Mouse (Mus musculus): Measurements from ENCODE around the gene Trim33.
A peak's percentile ranks its signal among the peaks of the same experiment; 100 is the strongest.

Trim33 gene

DNA sequence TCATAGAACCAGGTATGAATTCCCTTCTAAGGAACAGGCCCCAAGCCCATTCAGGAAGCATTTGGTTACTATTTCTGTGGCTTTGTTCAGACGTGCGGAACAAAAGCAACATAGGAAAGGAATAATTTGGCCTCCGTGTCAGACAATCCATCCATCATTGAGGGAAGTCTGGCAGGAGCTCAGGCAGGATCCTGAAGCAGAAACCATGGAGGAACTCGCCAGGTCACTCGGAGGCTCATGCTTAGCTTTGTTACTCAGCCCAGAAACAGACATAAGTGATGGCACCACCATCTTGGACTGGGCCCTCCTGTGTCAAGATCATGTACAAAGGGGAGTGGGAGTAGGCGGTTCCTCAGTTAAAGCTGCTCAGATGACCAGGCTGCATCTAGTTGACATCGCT, 82.1 kb downstream of the Trim33 start:
- DNase-seq (ENCODE audit: low spot score) = no peak

DNA sequence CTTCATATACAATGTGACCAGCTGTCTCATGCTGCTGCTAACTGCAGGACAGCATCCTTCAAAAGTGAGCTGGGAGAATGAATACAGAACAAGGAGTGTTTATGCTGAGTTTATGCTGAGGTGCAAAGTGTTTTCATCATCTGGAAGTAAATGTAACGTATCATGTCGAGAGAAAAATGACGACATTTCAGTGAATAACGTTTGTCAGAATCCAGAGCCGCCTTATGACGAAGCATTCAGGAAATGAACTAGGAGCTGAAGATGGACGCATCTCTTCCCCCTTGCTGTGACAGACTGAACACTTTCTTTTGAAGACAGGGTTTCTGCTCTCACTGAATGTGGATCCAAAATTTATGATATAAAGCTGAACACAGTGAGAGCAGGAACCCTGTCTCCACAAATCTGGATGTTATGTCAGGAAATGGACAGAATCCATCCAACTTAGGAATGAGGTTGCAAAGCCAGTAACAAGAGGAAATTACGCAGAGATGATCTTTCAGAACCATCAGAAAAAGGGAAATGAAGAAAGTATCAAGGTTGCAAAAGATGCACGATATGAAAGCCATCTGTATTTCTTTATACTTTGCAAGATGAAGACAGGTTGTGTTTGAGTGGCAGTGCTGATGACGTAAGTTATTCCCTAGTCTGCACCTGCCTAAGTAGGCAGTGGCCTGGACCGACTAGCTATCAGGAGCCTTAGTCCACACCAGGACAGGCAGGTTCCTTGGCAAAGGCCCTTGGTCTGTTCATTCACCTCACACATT, 85.3 kb downstream of the Trim33 start:
- DNase-seq (ENCODE audit: low spot score) = no peak

DNA sequence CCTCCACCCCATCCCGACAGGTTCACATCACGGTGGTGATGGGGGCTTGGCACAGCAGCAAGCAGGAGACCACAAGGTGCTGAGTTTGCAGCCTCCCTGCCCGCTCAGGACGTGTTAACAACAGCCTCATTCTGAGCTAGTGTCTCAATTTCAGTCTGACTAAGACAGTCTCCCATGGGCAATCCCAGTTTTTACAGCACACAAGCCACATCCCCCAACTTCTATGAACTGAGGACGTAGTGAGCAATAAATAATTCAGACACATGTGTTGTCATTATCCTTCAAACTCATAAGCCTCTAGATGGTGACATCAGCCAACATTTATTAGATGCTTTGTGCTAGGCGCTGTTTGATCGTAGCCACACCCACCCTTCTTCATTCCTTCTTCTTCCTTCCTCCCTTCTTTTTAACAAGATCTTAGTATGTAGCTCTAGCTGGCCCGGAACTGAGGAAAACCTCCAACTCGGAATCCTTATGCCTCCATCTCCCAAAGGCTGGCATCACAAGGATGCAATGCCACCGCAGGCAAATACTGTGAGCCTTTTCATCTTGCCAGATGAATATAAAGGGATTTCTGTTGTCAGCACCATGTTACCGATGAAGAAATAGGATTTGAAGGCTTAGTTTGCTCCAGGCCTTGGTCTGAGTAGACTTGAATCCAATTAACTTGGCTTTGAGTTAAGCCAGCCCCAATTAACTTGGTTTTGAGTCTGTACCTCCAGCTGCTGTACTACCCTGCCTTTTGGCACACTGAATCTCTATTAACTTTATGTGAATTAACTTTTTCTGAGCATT, 88.3 kb downstream of the Trim33 start:
- DNase-seq (ENCODE audit: low spot score) = no peak

DNA sequence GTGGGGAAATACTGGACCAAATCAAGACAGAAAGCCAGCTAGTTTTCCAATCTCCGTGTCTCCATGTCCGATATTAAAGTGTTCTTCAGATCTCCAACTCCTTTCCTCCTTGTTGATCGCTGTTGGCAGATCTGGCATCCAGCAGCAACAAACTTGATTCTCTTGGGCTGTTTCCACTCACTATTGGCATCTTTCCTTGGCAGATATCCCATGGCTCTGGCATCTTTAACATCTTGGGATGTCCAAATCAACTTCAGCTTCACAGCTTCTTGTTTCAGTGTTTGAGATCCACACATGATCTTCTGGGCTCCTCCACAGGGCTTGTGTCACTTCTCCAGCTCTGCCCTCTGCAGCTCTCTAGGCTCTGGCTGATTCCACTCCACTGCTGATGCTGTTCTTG, 89.6 kb downstream of the Trim33 start:
- no peak for DNase-seq (ENCODE audit: low spot score)

DNA sequence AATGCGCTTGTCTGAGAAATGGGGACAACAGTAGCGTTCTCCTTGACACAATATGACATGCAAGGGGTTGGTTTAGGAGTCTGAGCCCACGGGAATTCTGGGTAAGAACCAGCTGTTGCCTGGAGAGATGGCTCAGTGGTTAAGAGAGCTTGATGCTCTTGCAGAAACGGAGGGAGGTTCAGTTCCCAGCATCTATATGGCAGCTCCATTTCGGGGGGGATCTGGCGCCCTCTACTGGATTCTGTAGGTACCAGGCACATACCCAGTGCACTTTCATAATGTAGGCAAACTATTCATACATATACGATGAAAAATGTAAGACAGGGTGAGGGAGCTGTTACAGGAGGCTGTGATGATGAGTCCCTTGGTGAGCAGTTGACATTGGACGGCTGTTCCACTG, 94.9 kb downstream of the Trim33 start:
- DNase-seq (ENCODE audit: low spot score) = peak; percentile 42

DNA sequence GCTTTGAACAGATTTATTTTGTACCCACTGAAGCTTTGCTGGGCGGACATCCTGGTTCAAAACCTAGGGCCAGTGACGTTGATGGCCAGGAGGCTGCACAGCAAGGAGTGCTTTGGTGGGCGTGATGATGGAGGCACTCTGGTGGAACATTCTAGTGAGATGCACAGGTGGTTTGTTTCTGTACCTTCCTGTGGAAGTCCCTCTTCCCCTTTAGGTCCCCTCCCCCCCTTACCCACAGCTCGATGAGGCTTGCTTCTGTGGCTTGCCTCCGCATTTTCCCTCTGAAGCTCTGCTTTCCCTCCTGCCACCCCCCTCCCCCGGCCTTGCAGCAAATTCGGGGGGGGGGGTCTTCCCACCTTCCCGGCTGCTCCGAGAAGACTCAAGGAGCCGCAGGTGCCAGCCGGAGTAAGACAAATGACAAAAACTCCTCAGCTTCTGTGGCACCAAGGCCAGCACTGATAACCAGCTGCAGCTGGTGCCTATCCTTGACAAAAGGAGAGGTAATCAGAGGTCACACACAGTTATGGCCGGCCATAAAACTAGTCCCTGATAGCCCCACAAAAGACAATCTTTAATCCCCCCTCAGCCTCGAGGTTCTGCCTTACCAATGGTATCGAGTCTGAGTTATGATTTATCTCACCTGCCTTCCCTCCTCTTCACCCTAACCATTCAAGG, 96.2 kb downstream of the Trim33 start:
- no peak for DNase-seq (ENCODE audit: low spot score)

DNA sequence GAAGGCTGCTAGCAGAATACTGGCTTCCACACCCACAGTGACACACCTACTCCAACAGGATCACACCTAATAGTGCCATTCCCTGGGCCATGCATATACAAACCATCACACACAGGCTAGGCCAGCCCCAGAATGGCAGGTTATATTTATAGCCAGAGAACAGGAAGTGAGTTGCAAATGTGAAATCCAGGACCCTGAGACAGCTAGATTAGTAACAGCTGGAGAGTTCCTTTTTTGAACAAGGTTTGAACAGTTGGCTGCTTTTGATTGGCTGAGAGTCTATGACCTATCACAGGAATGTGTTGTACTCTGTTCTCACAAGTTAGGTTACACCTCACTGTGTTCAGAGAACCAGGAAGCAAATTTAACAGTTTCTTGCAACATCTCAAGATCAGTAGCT, 98.9 kb downstream of the Trim33 start:
- DNase-seq (ENCODE audit: low spot score) = peak; percentile 44

DNA sequence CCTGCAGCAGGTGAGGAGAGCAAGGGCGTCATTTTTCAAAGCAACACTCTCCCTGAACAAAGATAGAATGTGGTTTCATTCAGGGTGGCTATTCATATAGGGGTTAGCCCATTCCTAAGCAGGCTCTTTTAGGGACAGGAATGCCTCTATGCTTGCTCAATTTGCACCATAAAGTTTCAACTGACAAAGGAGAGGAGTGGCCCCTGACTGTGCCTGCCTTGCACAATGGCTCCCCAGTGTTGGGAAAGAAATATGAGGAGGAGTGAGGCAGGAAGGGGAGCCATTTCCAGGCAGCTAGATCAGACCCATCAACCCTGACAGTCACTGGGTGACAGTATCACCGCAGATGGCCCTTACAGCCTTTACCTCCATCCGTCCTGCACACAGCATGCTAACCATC, 100.3 kb downstream of the Trim33 start:
- no peak for DNase-seq (ENCODE audit: low spot score)

DNA sequence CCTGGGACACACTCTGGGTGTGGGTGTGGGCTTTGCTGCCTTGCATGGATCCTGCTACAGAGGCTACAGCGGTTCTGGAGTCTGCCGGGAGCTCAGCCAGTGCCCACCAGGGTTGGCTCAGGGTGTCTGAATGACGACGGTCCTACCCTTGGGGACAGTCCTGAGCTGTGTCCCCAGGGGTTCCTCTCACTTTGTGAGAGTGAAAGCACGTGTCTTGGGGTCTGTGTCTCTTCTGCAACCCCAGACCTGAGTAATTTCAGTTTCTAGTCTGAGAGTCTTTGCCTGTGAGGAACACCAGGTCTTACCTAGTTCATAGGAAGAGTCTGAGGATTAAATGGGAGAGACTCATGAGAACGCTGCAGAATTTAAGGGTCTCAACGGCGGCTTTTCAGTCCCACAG, 101.7 kb downstream of the Trim33 start:
- DNase-seq (ENCODE audit: low spot score) = no peak

DNA sequence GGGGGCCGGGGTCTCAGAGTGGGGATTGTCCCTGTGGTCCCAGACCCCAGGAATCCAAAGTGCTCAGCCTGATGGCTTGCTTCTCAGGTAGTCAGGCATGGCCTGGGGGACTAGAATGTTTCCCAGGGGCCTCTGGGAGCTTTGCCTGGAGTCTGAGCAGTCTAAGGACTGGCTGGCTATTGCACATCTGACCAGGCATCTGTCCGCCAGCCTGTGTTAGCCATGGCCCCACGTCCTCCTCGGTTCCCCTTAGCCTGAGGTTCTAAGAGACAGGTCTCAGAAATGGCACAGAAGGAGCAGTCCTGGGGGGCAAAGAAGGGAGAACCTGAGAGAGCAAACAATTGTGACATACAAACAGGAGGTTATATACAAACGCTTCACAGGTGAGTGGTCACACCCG, 102.3 kb downstream of the Trim33 start:
- DNase-seq (ENCODE audit: low spot score) = no peak

DNA sequence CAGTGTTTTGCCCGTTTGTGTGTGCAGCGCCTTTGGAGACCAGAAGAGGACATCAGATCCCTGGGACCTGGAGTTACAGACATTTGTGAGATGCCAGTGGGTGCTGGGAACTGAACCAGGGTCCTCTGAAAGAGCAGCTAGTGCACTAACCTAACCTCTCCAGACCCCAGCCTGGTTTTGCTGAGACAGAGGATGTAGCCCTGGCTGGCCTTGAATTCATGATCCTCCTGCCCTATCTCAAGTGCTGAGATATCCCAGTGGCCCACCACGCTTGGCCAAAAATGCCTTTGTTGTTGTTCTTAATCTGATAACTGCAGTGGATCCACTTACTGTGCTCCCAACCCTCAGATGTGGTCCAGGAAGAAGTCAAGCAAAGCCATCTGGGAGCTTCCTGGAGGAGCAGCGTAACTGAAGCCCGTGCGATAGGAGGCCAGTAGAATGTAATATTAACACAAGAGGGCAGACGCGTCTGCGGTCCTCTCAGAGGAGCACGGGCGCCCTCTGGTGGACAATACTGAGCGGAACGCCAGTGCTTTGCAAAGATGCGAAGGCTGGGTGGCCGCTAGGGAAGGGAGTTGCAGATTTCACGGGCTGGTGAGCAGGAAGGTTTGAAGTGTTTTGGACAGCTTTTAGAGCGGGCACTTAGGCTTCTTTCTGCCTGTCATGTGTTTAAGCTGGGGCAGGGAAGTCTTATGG, 103.9 kb downstream of the Trim33 start:
- DNase-seq (ENCODE audit: low spot score) = peak; percentile 96

DNA sequence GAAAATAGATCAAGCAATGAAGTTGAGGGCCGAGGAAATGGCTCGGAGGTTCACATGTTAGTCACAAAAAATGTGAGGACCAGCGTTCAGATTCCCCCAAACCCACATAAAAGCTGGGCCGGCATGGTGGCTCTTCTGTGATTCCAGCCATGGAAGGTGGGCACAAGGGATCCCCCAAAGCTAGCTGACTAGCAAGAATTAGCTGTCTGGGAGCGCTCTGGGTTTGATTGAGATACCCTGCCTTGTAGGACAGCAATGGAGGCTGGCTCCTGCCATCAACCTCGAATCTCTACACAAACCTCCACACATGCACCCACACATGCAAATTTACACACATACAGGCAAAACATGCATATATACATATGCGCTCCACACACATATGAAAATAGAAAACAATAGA, 105.4 kb downstream of the Trim33 start:
- no peak for DNase-seq (ENCODE audit: low spot score)

DNA sequence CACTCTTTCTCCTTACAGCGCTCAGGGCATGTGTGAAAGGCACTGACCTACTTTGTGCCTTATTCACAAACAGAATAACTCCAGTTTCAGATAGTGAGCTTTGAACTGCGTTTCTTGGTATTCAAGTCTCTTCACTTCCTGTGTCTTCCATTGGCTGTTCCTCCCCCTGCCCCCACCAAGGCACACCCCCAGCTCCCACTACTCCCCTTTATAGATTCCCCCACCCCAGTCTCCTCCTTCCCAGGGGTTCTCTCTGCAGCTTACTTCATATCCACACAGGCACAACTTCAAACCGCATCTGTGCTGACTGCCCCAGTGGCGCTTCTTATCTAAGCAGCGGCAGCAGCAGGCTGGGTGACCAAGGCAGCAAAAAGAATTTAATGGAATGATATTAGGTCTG, 105.9 kb downstream of the Trim33 start:
- DNase-seq (ENCODE audit: low spot score) = no peak

DNA sequence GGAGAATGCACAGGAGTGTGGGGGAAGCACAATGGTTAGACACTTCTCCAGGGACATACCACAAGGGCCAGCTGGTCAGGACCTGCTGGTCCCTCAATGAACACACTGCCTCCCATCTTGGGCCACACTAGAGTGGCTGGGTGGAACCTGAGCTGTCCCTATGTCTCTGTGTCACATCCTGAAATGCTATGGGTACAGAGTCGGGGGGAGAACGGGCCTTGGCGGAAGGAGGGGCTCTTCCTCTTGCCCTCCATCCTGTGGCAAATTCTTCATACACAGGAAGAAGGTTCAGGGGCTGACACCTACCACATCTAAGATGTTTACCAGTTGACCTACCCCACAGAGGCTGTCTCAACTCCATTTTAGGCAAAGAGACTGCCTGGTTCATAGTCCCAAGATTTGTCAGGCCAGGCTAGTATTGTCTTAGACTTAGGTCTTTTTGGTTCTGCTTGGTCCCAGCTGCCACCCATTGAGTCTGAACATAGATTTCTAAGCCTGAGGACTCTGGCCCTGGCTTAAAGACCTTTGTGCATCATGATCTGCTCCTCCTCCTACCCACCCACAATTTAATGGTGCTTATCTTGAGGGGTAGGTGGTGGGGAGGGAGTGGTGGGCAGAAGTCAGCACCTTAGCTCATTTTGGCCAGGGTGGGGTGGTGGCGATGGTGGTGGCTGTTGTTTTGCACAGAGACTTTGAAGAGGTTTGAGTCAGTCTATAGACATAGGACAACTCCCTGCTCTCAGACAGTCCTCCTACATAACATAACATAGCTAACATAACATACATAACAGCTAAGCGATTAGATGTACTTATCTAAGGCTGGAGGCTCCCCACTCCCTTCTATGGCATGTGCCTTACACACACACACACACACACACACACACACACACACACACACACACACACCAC, 106.5 kb downstream of the Trim33 start:
- DNase-seq (ENCODE audit: low spot score) = no peak

DNA sequence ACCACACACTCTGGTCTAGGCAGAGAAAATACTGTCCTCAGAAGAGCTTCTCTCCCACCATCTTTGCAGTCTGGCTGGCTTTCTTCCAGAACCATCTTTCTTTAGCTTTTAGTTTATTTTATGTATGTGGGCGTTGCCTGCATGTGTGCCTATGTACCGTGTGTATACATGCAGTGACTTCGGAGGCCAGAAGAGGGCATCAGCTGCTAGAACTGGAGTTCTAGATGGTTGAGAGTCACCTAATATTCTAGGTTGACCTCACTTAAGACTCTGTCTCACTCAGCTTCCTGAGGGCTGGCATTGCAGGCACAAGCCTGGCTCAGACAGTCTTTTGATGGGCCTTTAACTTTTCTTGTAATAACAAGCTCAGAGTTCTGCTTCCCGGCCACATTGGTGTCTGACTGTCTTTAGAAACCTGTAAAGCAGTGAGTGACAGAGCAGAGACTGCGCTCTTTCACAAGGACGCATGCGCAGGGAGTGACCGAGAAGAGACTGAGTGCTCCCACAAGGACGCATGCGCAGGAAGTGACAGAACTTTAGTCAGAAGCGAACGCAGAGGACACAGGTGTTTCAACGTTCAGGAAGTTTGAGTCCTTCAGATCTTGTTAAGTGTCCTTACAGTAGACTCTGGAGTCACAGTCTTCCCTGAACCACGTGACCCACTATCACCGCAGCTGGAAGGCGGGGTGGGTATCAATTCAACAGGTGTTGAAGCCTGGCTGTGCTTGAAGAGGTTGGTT, 107.4 kb downstream of the Trim33 start:
- DNase-seq (ENCODE audit: low spot score) = peak; percentile 32

DNA sequence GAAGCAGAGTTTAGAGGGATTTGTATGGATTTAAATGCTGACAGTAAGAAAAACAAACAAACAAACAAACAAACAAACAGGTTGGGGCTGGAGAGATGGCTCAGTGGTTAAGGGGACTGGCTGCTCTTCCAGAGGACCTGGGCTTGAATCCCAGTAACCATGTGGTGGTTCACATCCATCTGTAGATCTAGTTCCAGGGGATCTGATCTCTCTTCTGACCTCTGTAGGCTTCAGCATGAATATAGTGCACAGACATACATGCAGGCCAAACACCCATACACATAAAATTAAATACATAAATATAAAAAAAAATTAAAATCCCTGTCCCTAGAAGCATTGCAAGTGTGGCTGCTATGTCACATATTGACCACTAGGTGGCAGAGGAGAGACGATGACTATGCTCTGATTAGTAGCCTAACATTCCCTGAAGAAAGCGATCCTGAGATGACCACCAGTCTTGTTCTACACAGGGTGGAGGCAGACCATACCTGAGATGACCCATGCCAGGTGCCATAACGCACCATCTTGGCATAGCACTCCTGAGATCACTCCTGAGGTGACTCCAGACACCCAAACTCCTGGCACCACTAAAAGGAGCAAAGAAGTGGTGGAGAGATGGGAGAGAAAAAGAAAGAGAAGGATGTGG, 113.6 kb downstream of the Trim33 start:
- peak; percentile 90 for DNase-seq (ENCODE audit: low spot score)

DNA sequence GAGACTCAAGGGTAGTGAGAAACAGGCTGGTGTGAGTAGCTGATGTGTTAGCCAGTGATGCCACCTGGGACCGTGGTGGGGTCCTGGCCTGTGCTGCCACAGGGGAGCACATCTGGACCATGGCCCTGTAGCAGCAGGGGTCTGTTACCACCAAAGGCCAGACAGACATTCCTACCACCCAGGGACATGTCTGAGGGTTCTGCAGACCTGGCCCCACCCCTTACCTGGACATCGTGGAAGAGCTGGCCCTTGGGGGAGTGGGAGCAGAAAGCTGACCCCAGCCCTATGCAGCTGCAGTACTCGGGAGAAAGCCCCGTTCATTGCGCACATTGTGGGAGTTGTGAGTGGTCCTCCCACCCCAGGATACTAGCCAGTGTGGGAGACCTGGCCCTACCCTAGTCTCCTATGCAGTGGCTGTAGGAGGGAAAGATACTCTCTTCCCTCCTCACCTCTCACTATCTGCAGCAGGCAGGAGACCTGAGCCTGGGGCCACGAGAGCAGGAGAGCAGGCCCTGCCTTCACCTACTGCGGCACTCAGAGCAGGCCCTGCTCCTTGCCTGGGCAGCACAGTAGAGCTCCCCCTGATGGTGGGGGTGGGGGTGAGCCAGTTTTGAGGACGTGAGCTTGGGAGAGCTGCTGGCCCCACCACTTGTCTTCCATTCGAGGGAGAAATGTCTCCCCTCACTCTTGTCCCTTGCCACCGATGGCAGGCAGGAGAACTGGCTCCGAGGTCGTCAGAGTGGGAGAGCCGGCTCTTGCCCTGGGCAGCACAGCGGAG, 114.4 kb downstream of the Trim33 start:
- DNase-seq (ENCODE audit: low spot score) = no peak

DNA sequence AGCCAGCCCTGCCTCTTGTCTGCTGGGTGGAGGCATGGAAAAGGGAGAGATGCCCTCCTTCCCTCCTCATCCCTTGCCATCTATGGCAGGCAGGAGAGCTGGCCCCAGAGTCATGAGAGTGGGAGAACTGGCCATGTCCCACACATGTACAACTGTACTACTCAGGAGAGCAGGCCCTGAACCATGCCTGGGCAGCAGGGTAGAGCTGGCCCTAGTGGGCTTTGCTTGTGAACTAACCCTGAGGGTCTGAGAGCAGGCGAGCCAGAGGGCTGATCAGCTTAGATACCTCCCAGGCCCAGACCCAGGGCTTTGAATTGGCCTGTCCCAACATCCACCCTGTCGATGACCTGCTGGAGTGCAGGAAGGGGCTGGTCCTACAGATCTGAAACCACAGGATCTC, 115.0 kb downstream of the Trim33 start:
- no peak for DNase-seq (ENCODE audit: low spot score)

DNA sequence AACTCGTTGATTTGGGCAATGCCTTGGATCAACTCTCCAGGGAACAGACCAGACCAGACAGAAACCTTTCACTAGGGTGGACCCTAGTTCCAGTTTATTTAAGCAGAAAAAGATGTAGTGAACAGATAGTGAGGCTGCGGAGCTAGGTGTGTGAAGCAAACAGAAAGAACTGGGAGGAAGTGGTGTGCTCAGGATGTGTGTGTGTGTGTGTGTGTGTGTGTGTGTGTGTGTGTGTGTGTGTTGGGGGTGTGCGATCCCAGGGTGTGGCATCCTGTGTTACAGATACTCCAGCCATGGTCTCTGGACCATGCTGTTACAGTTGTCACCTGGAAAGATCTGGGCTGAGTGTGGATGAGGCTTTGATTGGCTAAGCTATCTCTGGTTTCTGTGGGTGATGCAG, 118.4 kb downstream of the Trim33 start:
- DNase-seq (ENCODE audit: low spot score) = no peak
